Mouse (Mus musculus) spleen, adult 2 months (tissue): ENCODE data around the gene Psme3.

Experiments used
- CTCF ChIP-seq: fragments of 200-500 bp; IDR thresholded peaks from 2 replicates; pipeline ENCODE4 v1.5.1; 2011; ENCODE audit warnings: mild to moderate bottlenecking, inconsistent platforms; ENCODE audit not compliant: insufficient read depth, insufficient read length, insufficient replicate concordance; ENCODE audit errors: extremely low read depth
- POLR2A ChIP-seq: fragments of 200-500 bp; IDR thresholded peaks from 2 replicates; pipeline ENCODE4 v1.6.1; 2011; ENCODE audit warnings: low read depth, low read length, inconsistent platforms

DNA sequence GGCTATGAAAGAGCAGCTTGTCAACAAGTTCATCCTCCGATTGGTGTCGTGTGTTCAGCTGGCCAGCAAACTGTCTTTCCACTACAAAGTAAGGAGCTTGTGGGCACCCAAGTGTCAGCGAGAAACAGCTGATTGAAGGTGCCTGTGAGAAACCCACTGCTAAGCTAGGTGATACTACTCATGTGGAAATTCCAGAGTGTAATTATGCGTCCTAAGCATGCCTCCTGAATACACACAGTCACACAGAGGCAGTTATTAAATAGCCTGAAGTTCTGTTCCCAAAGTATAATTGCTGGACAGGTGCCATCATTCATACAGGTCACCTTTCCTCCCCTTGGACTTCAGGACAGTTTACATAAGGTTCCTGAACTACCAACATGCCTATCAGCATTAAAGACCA is 32.2 kb upstream of the Psme3 start:
- TF ChIP-seq CTCF: no peak
- no peak for TF ChIP-seq POLR2A
